Mouse (Mus musculus): ENCODE results near the gene Tmem243. TPM values are rescaled to one million over a fixed set of nuclear protein-coding genes. Genes with fewer than 3 reads are reported as not detected.

The Tmem243 gene
- 20.7 and 21.6 TPM in 2 replicates for polyA plus RNA-seq (2015; fragmentation: Nextera tagmentation; extraction: Ambion mirVana)

- peak; percentile 98 for ATAC-seq (replicated peaks; ENCODE audit: low FRiP score)
- Histone ChIP-seq H3K9ac (peak within 1 kb of the TSS; percentile 82), H3K4me1 (peaks cover 8% of the 10 kb centered on the region), H3K9me3 (replicated peaks) (peaks cover 5% of the 10 kb centered on the region; the same call in 1 of the 2 replicates), H3K4me2 (peak within 1 kb of the TSS; percentile 73), H3K27ac (peak within 1 kb of the TSS; percentile 30), H3K27me3 (peaks cover 9% of the 10 kb centered on the region; the same call in 1 of the 2 replicates), H3K4me3 (replicated peaks) (peak within 1 kb of the TSS; percentile 79), H3K36me3 (no peaks in the 10 kb centered on the region)
- WGBS = 1% methylated on average over 59 of the region's 59 CpGs
Measured at GRCm38 (mm10) chr5:9100207-9100848, at the start of gene Tmem243. Gene Tmem243 (plus strand): TSS chr5:9100668.

GRCm38 (mm10) chr5:9056020-9056660 lies 44.3 kb upstream of the Tmem243 start:
- Histone ChIP-seq H3K9me3 (replicated peaks) (no peaks in the 10 kb centered on the region), H3K4me3 (replicated peaks) (no peak overlapping the region), H3K4me1 (no peaks in the 10 kb centered on the region), H3K4me2 (no peak overlapping the region), H3K9ac (no peak overlapping the region), H3K27ac (no peak overlapping the region), H3K36me3 (no peaks in the 10 kb centered on the region), H3K27me3 (no peaks in the 10 kb centered on the region)
- 30% methylated on average over 3 of the region's 3 CpGs for WGBS
- peak; percentile 56; the same call in 1 of the 2 replicates for ATAC-seq (replicated peaks; ENCODE audit: low FRiP score)

- WGBS = 78% methylated on average over 5 of the region's 5 CpGs
- no peaks in the 10 kb centered on the region for H3K27me3 ChIP-seq
- H3K36me3 ChIP-seq = no peaks in the 10 kb centered on the region
- no peak overlapping the region for H3K4me2 ChIP-seq
- H3K4me1 ChIP-seq = no peaks in the 10 kb centered on the region
- no peak for ATAC-seq (replicated peaks; ENCODE audit: low FRiP score)
- H3K4me3 ChIP-seq (replicated peaks) = no peak overlapping the region
- H3K27ac ChIP-seq = no peak overlapping the region
- H3K9me3 ChIP-seq (replicated peaks) = no peaks in the 10 kb centered on the region
- no peak overlapping the region for H3K9ac ChIP-seq
Measured at GRCm38 (mm10) chr5:9057277-9057879, 43.1 kb upstream of the Tmem243 start.

- no peak for ATAC-seq (replicated peaks; ENCODE audit: low FRiP score)
- H3K36me3 ChIP-seq = no peaks in the 10 kb centered on the region
- no peak overlapping the region for H3K27ac ChIP-seq
- H3K4me2 ChIP-seq = no peak overlapping the region
- no peak overlapping the region for H3K4me3 ChIP-seq (replicated peaks)
- WGBS = 79% methylated on average over 6 of the region's 6 CpGs
- H3K27me3 ChIP-seq = no peaks in the 10 kb centered on the region
- H3K9ac ChIP-seq = no peak overlapping the region
- no peaks in the 10 kb centered on the region for H3K4me1 ChIP-seq
- H3K9me3 ChIP-seq (replicated peaks) = no peaks in the 10 kb centered on the region
Measured at GRCm38 (mm10) chr5:9059303-9060023, 41.0 kb upstream of the Tmem243 start.

GRCm38 (mm10) chr5:9060228-9060627 lies 40.2 kb upstream of the Tmem243 start:
- WGBS = 88% methylated on average over 14 of the region's 14 CpGs
- no peak overlapping the region for H3K4me2 ChIP-seq
- H3K9me3 ChIP-seq (replicated peaks) = no peaks in the 10 kb centered on the region

GRCm38 (mm10) chr5:9064217-9064616 lies 36.3 kb upstream of the Tmem243 start:
- WGBS = 84% methylated on average over 1 of the region's 1 CpGs
- Histone ChIP-seq H3K27me3 (no peaks in the 10 kb centered on the region), H3K36me3 (no peaks in the 10 kb centered on the region), H3K9ac (no peak overlapping the region), H3K9me3 (replicated peaks) (no peaks in the 10 kb centered on the region), H3K4me2 (no peak overlapping the region), H3K27ac (no peak overlapping the region), H3K4me1 (no peaks in the 10 kb centered on the region), H3K4me3 (replicated peaks) (no peak overlapping the region)
- no peak for ATAC-seq (replicated peaks; ENCODE audit: low FRiP score)

More at GRCm38 (mm10) chr5:9060228-9060627, 40.2 kb upstream of the Tmem243 start:
- Histone ChIP-seq H3K4me3 (replicated peaks) (no peak overlapping the region), H3K36me3 (no peaks in the 10 kb centered on the region), H3K27ac (no peak overlapping the region), H3K27me3 (no peaks in the 10 kb centered on the region), H3K9ac (no peak overlapping the region), H3K4me1 (no peaks in the 10 kb centered on the region)
- no peak for ATAC-seq (replicated peaks; ENCODE audit: low FRiP score)

GRCm38 (mm10) chr5:9068886-9069285 lies 31.6 kb upstream of the Tmem243 start:
- Histone ChIP-seq H3K27me3 (no peaks in the 10 kb centered on the region), H3K4me1 (no peaks in the 10 kb centered on the region), H3K4me2 (no peak overlapping the region), H3K9ac (no peak overlapping the region), H3K36me3 (no peaks in the 10 kb centered on the region), H3K4me3 (replicated peaks) (no peak overlapping the region), H3K9me3 (replicated peaks) (no peaks in the 10 kb centered on the region), H3K27ac (no peak overlapping the region)
- no peak for ATAC-seq (replicated peaks; ENCODE audit: low FRiP score)
- WGBS = 66% methylated on average over 2 of the region's 2 CpGs

- H3K4me1 ChIP-seq = no peaks in the 10 kb centered on the region
- no peak overlapping the region for H3K4me2 ChIP-seq
- no peak overlapping the region for H3K9ac ChIP-seq
- no peak overlapping the region for H3K27ac ChIP-seq
- no peaks in the 10 kb centered on the region for H3K36me3 ChIP-seq
- H3K27me3 ChIP-seq = no peaks in the 10 kb centered on the region
- ATAC-seq (replicated peaks; ENCODE audit: low FRiP score) = no peak
- no peaks in the 10 kb centered on the region for H3K9me3 ChIP-seq (replicated peaks)
- WGBS = 50% methylated on average over 6 of the region's 6 CpGs
- no peak overlapping the region for H3K4me3 ChIP-seq (replicated peaks)
Measured at GRCm38 (mm10) chr5:9069599-9070209, 30.8 kb upstream of the Tmem243 start.

- no peaks in the 10 kb centered on the region for H3K9me3 ChIP-seq (replicated peaks)
- no peaks in the 10 kb centered on the region for H3K36me3 ChIP-seq
- no peaks in the 10 kb centered on the region for H3K27me3 ChIP-seq
- H3K9ac ChIP-seq = no peak overlapping the region
- H3K4me3 ChIP-seq (replicated peaks) = no peak overlapping the region
- WGBS = 91% methylated on average over 3 of the region's 3 CpGs
- no peak for ATAC-seq (replicated peaks; ENCODE audit: low FRiP score)
- no peak overlapping the region for H3K27ac ChIP-seq
- no peak overlapping the region for H3K4me2 ChIP-seq
- no peaks in the 10 kb centered on the region for H3K4me1 ChIP-seq
Measured at GRCm38 (mm10) chr5:9071360-9071759, 29.1 kb upstream of the Tmem243 start.

- Histone ChIP-seq H3K36me3 (no peaks in the 10 kb centered on the region), H3K27me3 (no peaks in the 10 kb centered on the region), H3K9ac (no peak overlapping the region), H3K4me3 (replicated peaks) (no peak overlapping the region), H3K9me3 (replicated peaks) (no peaks in the 10 kb centered on the region), H3K4me2 (no peak overlapping the region), H3K4me1 (no peaks in the 10 kb centered on the region), H3K27ac (no peak overlapping the region)
- WGBS = 64% methylated on average over 5 of the region's 5 CpGs
- ATAC-seq (replicated peaks; ENCODE audit: low FRiP score) = no peak
Measured at GRCm38 (mm10) chr5:9073177-9073854, 27.2 kb upstream of the Tmem243 start.

GRCm38 (mm10) chr5:9079773-9080501 lies 20.5 kb upstream of the Tmem243 start:
- Histone ChIP-seq H3K4me1 (no peaks in the 10 kb centered on the region), H3K9ac (no peak overlapping the region), H3K27me3 (no peaks in the 10 kb centered on the region), H3K27ac (peak overlapping the region; percentile 23; the same call in 1 of the 2 replicates), H3K36me3 (no peaks in the 10 kb centered on the region), H3K4me2 (no peak overlapping the region), H3K9me3 (replicated peaks) (no peaks in the 10 kb centered on the region), H3K4me3 (replicated peaks) (no peak overlapping the region)
- ATAC-seq (replicated peaks; ENCODE audit: low FRiP score) = no peak
